Mouse (Mus musculus) cerebellum, postnatal 14 days (tissue): ENCODE data around the gene Mug1.
"Not testable (repeated sequence)": the region's sequence is repeated elsewhere in the genome, so short reads cannot be mapped to it uniquely, and the experiment has no call there.

Source experiments
- DNase-seq, 2 experiments: peaks; one replicate each; pipeline ENCODE4 v3.0.0; 2021; ENCODE audit warnings: mixed read lengths in 2 of 2

The Mug1 gene

DNA sequence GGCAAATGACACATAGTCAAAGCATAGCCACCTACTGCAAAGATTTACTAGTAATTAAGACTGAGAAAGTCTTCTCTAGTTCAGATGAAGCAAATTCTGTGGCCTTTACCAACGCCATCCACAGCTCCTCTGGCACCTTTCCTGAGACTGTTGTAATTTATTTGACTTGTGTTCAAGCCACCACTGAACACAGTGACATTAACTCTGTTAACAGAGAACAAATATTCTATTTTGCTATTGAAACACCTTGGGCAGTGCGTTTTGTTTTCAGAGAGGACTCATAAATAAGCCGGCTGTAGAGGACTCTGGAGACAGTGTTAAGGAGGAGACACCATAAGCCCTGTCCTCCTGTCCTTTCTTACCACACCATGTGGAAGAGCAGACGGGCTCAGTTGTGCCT, at the start of gene Mug1:
Gene Mug1 (plus strand): TSS at position 271 of the 400 bp plus-strand sequence.
- DNase-seq: not testable (repeated sequence)

DNA sequence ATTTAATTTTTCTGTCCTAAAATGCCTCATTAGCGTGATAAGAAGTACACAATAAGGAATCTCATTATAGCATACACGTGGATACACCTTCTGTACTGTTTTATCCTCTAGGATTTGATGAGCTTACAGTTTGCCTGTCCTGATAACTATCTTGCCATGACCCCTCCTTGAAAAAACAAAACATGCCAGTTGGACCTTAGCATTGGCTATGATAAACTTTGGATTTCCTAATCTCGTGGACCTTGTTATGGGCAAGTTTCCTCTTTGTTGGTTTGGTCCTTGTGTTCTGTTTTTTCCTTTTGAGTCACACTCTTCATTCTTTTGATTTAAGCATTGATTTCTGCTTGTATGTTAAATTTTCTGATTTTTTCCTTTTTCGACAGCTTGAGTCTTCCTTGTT, 10.3 kb upstream of the Mug1 start:
- DNase-seq: no peak

DNA sequence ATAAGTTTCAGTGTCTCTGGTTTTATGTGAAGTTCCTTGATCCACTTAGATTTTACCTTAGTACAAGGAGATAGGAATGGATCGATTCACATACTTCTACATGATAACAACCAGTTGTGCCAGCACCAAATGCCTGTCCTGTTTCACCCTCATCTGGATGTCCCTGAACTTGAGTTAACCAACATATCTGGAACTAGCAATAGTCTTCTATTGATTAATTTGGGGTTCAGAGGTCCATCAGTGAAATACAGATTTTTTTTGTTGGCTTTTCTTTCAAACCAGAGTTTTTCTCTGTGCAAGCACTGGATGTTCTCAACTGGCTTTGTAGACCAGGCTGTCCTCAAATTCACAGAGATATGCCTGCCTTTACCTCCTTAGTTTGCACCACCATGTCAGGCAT, 2.0 kb upstream of the Mug1 start:
- DNase-seq: no peak

DNA sequence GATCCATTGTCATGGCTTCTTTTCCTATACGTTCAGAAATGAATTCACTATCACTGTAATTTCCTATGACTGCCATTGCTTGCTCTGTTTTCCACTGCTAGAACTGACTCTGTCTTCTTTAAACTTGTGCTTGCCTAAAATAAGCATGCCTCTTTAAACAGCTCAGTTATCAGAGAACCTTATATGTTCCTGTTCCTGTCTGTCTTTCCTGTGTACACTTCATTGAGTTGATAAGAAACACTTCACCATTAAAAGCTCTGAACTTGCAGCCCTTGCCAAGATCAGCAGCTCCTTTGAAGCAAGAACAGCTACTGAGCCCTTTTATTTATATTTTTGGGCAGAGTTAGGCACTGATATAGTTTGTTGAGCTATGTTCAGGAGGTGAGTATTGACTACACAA, 10.0 kb downstream of the Mug1 start:
- DNase-seq: no peak
